Mouse (Mus musculus): ENCODE results near the gene Rmnd1.

The Rmnd1 gene

DNA sequence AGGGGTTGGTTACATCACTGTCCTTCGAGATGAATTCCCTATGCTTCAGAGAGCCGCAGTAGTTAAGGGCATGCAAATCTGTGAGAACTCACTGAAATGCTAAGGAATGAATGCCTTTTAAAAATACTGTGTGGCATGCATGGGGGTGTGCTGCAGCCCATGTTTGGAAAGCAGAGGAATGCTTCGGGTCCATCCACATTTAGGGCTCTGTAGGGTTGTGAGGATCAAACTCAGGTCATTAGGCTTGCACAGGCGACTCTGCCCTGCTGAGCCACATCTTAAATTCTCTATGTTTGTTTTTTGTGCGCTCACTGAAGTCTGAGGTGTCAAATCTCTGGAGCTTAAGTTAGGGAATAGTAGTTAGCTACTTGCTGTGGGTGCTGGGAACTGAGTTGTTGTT lies 41.1 kb downstream of the Rmnd1 start:
- no peak for DNase-seq (ENCODE audit: low spot score)

DNA sequence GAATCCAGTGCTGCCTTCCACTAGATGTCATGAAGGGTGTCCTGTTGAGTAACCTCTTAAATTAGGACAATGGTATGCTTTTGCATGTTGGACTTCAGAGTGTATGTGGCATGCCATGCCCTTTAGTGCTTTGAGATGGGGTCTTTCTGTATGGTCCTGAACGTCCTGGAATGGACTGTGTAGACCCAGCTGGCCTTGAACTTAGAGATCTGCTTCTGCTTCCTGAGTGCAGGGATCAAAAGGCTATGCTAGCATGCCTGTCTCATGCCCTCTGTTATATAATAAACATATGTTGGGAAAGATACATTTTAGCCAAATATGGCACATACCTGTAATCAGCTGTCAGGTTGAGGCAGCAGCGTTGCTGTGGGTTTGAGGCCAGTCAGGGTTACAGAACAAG lies 41.6 kb downstream of the Rmnd1 start:
- no peak for DNase-seq (ENCODE audit: low spot score)

DNA sequence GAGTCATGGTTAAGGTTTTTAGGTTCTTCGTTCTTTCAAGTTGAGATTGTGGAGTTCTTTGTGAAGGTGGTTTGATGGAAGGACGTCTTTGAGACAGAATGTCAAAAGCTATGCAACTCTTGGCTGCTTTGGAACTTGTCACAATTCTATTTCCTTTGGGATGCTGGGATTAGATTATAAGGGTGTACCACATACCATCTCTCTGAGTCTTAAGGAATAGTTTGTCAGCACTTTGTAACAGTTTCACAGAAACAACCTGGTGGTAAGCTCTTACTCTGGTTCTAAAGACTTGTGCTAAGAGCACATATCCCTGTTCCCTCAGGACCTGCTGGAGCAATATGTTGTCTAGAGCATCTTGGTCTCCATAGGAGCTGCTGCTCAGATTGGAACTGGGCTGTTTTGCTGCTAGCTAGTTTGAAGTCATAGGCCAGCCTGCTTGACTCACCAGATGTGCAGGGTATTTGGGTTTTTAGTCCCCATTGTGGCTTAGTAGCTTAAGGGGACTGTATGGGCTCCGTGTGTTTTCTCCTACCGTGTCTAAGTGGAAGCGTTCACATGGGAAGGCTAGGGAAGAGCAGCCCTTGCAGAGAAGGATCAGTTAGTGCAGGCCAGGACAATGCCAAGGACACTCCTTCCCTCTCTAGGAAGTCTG lies 42.6 kb downstream of the Rmnd1 start:
- DNase-seq (ENCODE audit: low spot score) = no peak

DNA sequence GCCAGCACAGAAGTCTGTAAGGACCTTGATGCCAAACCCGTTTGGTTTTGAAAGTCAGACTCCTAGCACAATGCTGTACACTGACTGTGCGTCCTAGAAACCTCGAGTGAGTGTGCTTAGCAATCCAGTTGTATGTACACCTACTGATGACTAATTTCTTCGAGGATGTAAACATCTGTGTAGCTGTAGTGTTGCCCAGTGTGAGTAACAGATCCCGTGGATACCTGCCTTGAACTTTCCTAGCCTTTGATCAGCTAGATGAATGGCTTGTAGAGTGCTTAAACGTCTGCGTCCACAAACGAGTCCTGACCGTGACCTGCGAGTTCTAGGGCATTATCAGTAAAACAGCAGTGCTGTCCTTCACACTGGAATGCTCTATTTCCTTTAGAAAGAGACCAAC lies 43.2 kb downstream of the Rmnd1 start:
- DNase-seq (ENCODE audit: low spot score) = no peak

DNA sequence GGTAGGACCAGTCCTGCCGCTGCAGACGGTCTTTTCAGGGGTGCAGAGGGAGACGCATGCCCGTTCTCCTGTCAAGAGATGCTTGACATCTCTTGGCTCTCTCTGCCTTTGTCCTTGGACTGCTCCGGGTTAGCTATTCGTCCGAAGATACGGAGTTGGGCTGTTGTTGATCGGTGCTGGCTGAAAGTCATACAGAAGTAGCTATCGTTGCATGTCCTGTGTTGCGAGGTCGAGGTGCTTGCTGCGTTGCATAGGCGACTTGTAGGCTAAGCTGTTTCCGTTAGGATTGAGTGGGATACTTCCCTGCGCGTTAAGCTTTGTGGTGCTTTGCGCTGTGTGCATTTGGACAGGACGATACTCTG lies 43.8 kb downstream of the Rmnd1 start:
- DNase-seq (ENCODE audit: low spot score) = no peak

DNA sequence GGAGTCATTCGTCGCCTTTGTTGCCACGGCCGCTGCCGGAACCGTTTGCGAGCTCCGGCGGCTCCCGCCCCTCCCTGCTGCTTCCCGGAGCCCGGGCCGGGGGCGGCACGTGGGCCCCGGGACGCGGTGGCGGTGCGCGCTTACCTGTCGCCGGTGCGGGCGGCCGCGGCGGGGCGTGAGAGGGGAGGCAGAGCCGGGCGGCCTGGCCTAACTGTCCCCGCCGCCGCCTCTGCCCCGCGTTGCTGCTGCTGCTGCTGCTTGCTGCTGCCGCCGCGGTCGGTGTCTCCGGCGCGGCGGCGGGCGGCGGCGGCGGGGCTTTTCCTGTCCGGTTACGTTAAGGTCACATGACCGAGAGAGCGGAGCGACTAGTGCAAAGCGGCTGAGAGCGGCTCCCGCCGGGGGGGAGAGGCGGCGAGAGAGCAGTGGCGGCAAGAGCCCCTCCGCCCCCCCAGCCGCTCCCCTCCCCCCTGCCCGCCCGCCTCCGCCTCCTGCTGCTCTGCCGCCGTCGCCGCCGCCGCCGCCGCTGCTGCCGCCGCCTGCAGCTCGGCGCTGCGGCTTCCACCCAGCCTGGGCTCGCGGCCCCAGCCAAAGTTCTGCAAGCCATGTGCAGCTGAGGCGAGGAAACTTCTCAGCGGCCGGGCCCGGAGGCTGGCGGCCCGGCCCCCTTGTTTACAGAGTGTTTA lies 44.3 kb downstream of the Rmnd1 start, which contains the start of gene Zbtb2:
Zbtb2 (minus strand) TSS at position 408 of the 683 bp plus-strand sequence.
- DNase-seq (ENCODE audit: low spot score) = peak; percentile 81

DNA sequence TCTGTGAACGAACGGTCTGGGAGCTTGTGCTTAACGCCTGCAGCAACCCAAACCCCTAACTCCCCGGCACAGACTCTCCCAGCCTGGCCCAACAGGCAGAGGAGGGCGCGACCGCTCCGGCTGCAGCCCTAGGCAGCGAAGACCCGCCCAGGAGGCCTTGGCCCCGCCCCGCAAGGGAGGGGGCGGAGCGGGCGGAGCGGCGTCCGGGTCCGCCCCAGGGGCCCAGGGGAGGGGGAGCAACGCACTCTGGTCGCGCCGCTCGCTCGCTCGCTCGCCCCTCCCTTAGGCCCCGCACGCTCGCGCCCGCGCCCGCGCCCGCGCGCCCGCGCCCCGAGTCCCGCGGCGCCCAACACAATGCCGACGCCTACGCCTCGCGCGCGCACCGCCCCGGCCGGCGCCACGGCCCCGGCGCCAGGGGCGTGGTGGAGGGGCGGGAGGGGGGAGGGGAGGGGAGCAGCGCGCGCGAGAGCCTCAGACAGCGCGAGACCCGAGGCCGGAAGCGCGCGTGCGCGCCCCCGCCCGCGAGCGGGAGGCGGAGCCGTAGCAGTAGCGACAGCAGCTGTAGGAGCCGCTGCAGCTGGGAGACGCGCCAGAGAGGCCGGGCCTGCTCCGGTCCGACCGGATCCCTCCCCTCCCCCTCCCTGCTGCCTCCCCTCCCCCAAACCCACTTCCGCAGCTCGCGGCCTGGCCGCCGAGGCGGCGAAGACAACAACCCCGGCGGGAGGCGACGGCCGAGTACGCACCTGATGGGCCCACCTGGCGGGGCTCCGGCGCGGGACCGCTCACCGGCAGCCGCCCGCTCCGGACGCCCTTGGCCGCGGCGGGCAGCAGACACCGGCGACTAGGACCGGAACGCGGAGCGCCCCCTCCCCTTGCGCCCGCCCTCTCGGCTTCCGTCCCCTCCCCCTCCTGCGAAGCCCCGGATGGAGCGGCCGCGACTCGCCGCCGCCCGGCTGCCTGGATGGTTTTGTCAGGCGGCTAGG lies 45.3 kb downstream of the Rmnd1 start:
- peak; percentile 97 for DNase-seq (ENCODE audit: low spot score)

DNA sequence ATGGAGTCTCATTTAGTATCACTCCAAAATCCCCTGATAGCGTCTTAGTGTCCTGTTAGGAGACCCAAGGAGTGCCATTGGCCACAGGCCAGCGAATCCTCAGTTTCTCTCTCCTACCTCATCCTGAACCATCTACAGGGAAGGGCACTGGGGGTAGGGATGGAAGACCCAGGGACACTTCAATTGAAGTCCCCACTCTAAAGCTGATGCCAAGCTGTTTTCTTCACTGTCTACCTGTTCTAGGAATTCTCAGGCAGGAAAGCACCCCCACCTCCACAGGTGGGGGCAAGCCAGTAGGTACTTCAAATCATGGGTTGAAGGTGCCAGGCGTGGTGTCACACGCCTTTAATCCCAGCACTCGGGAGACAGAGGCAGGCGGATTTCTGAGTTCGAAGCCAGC lies 47.9 kb downstream of the Rmnd1 start:
- no peak for DNase-seq (ENCODE audit: low spot score)

DNA sequence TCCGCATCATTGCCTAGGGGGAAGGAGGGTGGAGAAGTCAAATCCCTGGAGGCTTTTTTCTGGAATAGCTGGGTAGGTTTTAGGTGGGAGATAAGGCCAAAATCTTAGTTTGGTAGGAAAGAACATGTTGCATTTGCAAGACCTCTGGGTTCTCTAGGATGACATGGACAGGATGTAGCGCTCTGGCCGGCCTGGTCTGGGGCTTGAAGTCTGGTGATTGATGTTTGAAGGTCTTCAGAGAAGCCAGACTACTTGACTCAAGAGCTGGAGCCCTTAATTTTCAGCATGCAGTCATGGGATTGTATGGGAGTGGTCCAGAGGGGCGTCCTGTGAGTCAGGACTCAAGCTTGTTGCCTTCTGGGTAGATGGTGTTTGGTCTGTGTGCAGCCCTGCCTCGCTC lies 51.4 kb downstream of the Rmnd1 start:
- no peak for DNase-seq (ENCODE audit: low spot score)

DNA sequence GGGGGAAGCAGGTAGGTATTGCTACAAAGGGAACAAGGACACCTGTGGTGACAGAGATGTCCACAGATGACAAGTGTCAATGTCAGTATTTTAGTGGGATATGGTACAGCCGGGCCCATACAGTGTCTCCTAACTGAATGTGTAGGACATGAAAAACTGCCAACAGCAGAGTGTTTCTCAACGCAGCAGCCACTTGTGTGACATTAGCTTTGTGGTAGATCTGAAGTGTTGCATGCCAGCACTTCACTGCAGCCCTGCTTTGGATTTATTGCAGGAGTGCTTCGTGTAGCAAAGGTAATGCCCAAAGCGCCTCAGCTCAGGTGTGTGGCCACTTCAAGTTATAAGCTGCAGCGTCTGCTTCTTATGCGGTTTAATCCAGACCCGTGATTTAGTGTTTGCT lies 55.3 kb downstream of the Rmnd1 start:
- no peak for DNase-seq (ENCODE audit: low spot score)

DNA sequence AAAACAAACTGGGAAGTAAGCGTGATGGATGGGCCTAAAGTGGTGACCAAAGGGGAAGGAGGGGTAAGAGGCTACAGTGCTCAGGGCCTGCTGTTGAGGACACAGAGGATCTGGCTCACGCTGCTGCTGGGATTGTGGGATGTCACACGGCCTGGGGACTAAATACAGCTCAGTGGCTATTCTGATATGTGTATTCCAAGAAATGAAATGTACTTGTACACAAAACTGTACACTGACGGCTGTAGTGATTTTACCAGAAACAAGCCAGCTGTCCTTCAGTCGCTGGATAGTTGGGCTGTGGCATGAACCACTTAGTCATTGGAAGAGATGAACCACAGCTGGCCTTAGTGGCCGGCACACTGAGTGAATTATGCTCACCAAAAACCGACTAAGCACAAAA lies 55.7 kb downstream of the Rmnd1 start:
- DNase-seq (ENCODE audit: low spot score) = no peak

DNA sequence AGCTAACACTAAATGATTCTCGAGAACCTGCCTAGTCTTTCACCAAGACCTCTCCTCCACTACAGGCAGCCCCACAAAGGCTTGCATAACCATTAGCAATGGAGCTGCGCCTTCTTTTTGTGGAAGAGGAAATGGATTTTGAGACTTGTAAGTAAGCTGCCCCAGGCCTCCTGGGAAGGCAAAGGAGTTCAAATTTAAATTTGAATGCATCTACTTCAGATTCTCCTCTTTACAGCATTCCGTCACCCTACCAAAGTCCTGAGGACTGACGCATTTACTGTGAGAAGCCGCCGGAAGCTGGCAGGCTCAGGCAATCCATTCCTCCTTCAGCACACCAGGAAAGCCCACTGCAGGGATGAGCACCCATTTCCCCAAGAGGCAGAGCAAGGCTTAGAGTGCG lies 56.9 kb downstream of the Rmnd1 start:
- DNase-seq (ENCODE audit: low spot score) = no peak

DNA sequence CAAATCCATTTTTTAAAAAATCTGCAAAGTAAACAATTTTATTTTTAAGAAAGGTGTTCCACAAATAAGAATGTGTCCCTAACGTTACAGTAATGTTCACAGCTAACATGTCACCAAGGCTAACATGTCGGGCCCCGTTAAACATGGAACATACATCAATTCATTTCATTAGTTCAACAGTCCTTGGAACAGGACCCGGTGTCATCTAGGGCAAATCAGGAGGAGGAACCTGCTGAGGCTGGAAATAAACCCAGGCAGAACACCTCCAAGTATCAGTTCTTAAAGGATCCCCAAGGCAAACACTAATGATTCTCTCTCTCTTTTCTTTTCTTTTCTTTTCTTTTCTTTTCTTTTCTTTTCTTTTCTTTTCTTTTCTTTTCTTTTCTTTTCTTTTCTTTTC lies 57.5 kb downstream of the Rmnd1 start:
- no peak for DNase-seq (ENCODE audit: low spot score)

DNA sequence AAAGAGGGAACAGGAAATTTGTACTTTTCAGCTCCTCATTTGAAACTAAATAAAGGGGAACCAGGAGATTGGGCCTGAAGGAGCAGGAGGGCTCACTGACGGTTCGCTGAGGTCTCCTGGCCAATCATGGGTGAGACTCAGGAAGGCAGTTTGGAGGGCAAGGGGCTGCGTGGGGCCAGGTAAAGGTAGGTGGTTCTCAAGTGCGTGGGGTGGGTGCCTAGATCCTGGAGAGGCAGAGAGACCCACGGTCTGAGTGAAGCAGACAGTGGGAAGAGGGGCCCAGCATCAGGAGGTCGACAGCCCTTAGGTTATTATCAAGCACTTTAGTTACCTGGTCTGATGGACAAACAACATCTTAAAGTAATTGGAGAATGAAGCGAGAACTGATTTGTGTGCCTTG lies 57.9 kb downstream of the Rmnd1 start:
- DNase-seq (ENCODE audit: low spot score) = no peak

DNA sequence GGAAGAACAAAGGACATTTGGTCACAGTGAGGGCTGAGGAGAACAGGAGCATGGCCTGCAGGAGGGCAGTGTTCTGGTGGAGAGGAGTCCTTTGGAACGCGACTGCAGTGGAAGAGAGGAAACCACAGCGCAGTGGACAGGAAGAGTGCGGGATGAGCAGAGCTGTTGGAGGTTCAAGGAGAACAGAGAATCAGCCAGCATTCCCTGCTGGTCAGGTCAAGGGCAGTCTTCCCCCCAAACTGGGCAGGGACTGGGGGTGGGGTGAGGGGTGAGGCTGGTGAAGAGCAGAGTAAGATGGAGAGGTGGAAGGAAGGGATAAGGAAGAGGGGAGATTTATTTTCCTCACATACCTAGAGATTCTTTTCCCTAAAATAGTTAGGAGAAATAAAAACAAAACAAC lies 58.6 kb downstream of the Rmnd1 start:
- no peak for DNase-seq (ENCODE audit: low spot score)

DNA sequence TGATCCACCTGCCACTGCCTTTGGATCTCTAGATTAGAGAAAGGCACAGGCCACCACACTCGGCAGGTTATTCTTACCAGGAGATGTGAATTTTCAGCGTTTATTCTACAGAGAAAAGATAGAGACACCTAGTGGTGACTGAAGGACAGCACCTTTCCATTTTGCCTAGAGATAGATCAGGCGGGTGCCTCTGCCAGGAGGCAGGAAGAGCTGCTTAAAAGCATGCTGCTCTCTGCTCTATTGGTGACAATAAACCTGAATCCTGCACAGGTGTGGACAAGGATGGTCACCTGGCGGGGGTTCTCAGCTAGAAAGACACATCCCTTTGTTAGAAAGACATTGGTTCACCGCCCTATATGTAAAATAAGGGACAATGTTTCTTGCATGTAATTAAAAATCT lies 60.2 kb downstream of the Rmnd1 start:
- no peak for DNase-seq (ENCODE audit: low spot score)

DNA sequence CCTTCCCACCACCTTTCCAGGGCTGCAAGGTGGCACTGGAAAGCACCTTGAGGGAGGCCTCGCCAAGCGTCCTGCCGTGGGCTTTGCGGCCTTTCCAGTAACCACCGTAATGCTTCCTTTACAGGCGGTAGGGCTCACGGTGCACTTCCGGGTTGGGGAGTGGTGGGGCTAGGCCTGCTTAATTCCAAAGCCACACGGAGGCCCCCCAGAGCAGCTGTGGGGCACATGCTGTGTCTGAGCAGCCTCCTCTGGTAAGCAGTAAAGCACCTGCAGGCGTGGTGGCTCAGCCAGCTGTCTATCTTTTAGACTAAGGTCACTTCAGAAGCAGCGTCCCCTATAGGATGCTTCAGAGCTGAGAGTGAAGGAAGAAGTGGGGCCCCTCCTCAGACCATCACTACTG lies 62.1 kb downstream of the Rmnd1 start:
- DNase-seq (ENCODE audit: low spot score) = no peak

DNA sequence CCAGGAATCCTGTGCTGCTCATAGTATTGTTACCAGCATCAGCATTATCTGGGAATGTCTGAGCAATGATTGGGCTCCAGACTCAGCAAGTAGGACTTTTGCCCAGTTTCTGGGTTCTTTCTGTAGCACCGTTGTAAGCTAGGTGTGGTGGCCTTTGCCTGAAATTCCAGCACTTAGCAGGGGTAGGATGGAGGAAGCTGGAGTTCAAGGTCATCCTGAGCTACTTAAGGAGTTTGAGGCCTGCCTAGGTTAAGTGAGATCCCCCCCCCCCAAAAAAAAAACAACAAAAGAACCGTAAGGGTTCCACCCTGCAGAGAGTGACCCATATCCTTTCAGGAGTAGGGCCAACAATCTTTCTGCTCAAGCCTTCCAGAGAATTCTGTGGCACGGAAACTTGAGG lies 67.6 kb downstream of the Rmnd1 start:
- DNase-seq (ENCODE audit: low spot score) = no peak

DNA sequence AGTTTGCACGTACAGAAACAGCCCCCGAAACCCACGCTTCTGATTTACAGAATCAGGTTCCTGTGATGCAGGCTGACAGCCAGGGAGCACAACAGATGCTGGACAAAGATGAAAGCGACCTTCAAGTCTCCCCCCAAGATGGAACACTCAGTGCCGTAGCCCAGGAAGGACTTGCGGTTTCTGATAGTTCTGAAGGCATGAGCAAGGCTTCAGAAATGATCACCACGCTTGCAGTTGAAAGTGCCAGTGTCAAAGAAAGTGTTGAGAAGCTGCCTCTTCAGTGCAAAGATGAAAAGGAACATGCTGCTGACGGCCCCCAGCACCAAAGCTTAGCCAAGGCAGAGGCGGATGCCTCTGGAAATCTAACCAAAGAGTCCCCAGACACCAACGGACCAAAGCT lies 74.8 kb downstream of the Rmnd1 start:
- no peak for DNase-seq (ENCODE audit: low spot score)

DNA sequence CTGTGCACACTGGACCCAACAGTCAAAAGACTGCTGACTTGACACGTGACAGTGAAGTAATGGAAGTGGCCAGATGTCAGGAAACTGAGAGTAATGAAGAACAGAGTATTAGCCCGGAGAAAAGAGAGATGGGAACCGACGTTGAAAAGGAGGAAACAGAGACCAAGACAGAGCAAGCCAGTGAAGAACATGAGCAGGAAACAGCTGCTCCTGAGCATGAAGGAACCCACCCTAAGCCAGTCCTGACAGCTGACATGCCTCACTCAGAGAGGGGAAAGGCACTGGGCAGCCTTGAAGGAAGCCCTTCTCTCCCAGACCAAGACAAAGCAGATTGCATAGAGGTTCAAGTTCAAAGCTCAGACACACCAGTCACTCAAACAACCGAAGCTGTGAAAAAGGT lies 75.5 kb downstream of the Rmnd1 start:
- no peak for DNase-seq (ENCODE audit: low spot score)

DNA sequence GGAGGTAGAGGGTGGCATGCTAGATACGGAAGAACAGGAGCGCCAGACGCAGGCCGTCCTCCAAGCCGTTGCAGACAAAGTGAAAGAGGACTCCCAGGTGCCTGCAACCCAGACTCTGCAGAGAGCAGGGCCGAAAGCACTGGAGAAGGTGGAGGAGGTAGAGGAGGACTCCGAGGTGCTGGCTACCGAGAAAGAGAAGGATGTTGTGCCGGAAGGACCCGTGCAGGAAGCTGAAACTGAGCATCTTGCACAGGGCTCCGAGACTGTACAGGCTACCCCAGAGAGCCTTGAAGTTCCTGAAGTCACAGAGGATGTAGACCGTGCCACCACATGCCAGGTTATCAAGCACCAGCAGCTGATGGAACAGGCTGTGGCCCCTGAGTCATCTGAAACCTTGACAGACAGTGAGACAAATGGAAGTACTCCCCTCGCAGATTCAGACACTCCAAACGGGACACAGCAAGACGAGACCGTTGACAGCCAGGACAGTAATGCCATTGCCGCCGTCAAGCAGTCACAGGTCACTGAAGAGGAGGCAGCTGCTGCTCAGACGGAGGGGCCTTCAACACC lies 76.2 kb downstream of the Rmnd1 start:
- no peak for DNase-seq (ENCODE audit: low spot score)

DNA sequence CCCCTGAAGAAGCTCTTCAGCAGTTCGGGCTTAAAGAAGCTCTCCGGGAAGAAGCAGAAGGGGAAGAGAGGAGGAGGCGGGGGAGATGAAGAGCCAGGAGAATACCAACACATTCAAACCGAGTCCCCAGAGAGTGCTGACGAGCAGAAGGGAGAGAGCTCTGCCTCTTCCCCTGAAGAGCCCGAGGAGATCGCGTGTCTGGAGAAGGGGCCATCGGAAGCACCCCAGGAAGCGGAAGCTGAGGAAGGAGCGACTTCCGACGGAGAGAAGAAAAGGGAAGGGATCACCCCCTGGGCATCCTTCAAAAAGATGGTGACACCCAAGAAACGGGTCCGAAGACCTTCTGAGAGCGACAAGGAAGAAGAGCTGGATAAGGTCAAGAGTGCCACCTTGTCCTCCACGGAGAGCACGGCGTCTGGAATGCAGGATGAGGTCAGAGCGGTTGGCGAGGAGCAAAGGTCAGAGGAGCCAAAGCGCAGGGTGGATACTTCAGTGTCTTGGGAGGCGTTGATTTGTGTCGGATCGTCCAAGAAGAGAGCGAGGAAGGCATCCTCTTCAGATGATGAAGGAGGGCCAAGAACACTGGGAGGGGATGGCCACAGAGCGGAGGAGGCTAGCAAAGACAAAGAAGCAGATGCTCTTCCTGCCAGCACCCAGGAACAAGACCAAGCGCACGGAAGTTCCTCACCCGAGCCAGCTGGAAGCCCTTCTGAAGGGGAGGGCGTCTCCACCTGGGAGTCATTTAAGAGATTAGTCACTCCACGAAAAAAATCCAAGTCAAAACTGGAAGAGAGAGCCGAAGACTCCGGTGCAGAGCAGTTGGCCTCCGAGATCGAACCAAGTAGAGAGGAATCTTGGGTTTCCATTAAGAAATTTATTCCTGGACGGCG lies 77.6 kb downstream of the Rmnd1 start:
- DNase-seq (ENCODE audit: low spot score) = no peak
